Mouse (Mus musculus): Measurements from ENCODE around the gene Simc1.

GRCm38 (mm10) chr13:54596870-54597269 is 93.3 kb downstream of the Simc1 start:
- no peak for TF ChIP-seq USF2 (conservative IDR thresholded peaks at IDR 0.05; ENCODE audit: low read depth, low read length)
- no peak for TF ChIP-seq CTCF (conservative IDR thresholded peaks at IDR 0.05 in 1 of 2, IDR thresholded peaks at IDR 0.05 in 1 of 2; ENCODE audit: low read depth in 2 of 2, low read length in 2 of 2)
- TF ChIP-seq POLR2A (IDR thresholded peaks at IDR 0.05; ENCODE audit: low read depth, low read length), result no peak
- no peak for TF ChIP-seq JUND (conservative IDR thresholded peaks at IDR 0.05; ENCODE audit: low read depth, low read length)
- TF ChIP-seq EP300 (IDR thresholded peaks at IDR 0.05; ENCODE audit: low read length), result no peak
- TF ChIP-seq ZKSCAN1 (IDR thresholded peaks at IDR 0.05; ENCODE audit: borderline replicate concordance, low read depth, low read length), result no peak

All from CH12.LX (cell line).